Mouse (Mus musculus) lung, adult 2 months (tissue): Measurements from ENCODE around the gene Rnf168. TPM values are rescaled to one million over a fixed set of nuclear protein-coding genes. Genes with fewer than 3 reads are reported as not detected.
"Not testable (repeated sequence)": the region's sequence is repeated elsewhere in the genome, so short reads cannot be mapped to it uniquely, and the experiment has no call there.

Source experiments
- DNase-seq: peaks from one replicate; pipeline ENCODE4 v3.0.0; 2022
- H3K4me1 ChIP-seq: fragments of 200-500 bp; 2 replicates; pipeline ENCODE4 v1.6.1; 2011; ENCODE audit warnings: low read length; ENCODE audit not compliant: control insufficient read depth, insufficient read depth
- H3K4me3 ChIP-seq: fragments of 200-500 bp; replicated peaks from 2 replicates; pipeline ENCODE3; 2011; ENCODE audit warnings: low read depth, mild to moderate bottlenecking, control low read depth, low read length; ENCODE audit errors: extremely low read depth
- CTCF ChIP-seq: fragments of 200-500 bp; IDR thresholded peaks from 2 replicates; pipeline ENCODE4 v1.5.1; 2011; ENCODE audit warnings: mild to moderate bottlenecking, low read length, control low read depth; ENCODE audit not compliant: insufficient read depth
- POLR2A ChIP-seq: fragments of 200-500 bp; IDR thresholded peaks from 2 replicates; pipeline ENCODE4 v1.6.1; 2011; ENCODE audit warnings: low read depth, mild to moderate bottlenecking, control low read depth, low read length, borderline replicate concordance; ENCODE audit errors: extremely low read depth
- WGBS: fragments of 180-500 bp; shearing (Covaris S2); methylation state at CpG from one replicate; pipeline ENCODE4 v1.1.7; 2018; 5-methylcytosine and 5-hydroxymethylcytosine counted together
- polyA plus RNA-seq: library from polyadenylated mRNA; depleted of rRNA; stranded (reverse); fragments of >200 nt; gene quantifications from 2 replicates; pipeline ENCODE4 v1.2.3, GENCODE M21; 2012

Gene Rnf168
- polyA plus RNA-seq, 1 experiment: 8.2 TPM

DNA sequence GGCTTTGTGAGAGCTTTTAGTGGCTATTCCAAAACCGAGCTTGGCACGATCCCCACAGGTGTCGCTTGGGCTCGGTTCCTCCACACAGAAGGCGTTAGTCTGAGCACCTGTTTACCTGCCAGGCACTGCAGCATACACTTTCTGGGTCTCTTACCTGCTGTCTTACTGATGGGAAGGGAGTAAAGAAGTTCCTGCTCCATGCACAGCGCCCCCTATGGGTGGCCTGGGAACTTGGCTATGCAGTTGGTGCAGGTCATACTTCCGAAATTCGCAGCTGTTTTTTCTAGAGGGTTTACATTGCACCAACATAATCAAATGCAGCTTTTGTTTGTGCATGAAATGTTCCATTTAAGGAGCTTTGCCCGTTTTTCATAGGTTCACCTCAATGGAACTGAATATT lies 3.9 kb upstream of the Rnf168 start:
- 60% methylated on average over 9 of the region's 9 CpGs for WGBS
- no peak for TF ChIP-seq POLR2A
- TF ChIP-seq CTCF: peak; percentile 47
- Histone ChIP-seq H3K4me3 (no peak overlapping the region), H3K4me1 (peaks cover 6% of the 10 kb centered on the region)
- no peak for DNase-seq

DNA sequence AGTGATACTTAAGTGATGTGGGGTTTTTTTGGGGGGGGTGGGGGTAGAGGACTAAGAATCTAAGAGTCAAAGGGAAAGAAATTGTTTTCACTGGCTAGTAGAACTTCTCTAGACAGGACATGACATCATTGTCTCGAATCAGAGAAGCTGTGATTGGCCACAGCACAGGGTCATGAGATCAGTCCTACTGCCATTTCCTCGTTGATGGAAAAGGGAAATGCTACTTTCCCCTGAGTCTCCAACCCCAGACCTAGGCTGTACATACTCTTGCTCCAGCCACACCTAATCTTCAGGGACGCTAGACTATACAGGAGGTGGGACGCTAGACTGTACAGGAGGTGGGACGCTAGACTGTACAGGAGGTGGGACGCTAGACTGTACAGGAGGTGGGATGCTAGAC lies 2.2 kb upstream of the Rnf168 start:
- TF ChIP-seq CTCF (no peak), POLR2A (no peak)
- Histone ChIP-seq H3K4me3 (no peak overlapping the region), H3K4me1 (peaks cover 9% of the 10 kb centered on the region)
- DNase-seq: no peak
- WGBS: 81% methylated on average over 6 of the region's 6 CpGs

DNA sequence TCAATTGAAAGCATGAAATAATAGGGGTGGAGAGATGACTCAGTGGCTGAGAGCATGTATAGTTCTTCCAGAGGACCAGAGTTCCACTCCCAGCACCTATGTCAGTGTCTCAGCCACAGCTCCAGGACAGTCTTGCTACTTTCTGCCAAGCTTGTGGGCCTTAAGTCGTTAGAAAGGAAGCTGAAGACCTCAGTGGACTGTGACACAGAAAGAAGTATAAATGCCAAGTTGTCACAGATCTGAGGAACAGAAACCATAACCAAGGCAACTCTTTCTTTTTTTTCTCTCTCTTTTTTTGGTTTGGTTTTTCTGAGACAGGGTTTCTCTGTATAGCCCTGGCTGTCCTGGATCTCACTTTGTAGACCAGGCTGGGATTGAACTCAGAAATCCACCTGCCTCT lies 1.4 kb upstream of the Rnf168 start:
- H3K4me3 ChIP-seq: no peak overlapping the region
- TF ChIP-seq POLR2A: no peak
- TF ChIP-seq CTCF: no peak
- no peak for DNase-seq
- H3K4me1 ChIP-seq: peaks cover 9% of the 10 kb centered on the region
- 67% methylated on average over 1 of the region's 1 CpGs for WGBS

DNA sequence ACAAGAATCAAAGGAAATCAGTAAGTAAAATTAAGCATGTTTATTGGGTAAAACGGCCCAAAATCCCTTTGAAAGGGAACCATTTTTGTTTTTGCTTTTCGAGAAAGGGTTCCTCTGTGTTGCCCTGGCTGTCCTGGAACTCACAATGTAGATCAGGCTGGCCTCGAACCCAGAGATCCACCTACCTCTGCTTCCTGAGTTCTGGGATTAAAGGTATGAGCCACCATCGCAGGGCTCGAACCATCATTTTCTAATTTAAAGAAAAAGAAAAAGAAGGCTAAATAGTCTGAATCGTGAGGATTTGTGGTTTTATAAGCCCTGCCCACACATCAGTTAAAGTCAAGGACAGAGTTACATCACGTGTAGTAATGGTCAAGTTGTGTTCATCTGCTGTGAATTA lies 1.1 kb downstream of the Rnf168 start:
- Histone ChIP-seq H3K4me1 (peaks cover 11% of the 10 kb centered on the region), H3K4me3 (peak overlapping the region; percentile 84)
- DNase-seq: no peak
- TF ChIP-seq POLR2A (no peak), CTCF (no peak)
- WGBS: 27% methylated on average over 7 of the region's 7 CpGs

DNA sequence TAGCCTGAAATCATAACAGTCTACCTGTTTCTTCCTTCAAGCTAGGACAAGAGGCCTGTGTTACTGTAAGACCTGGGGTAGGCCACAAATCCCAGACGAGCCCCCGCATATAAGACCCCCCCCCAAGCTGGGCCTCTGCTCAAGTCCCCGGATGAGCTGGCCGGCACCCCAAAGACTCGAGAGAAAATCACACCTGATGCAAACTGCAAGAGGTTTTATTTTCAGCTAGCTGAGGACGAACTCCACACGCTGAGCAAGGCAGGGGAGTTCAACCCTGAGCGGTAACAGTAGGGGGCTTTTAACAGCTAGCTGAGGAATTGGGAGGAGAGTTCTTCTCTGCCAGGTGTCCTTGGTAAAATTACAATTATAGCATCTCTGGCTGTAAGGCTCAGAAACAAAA lies 3.0 kb downstream of the Rnf168 start:
- TF ChIP-seq CTCF: no peak
- TF ChIP-seq POLR2A: no peak
- 98% methylated on average over 8 of the region's 8 CpGs for WGBS
- H3K4me3 ChIP-seq: no peak overlapping the region
- no peak for DNase-seq
- peaks cover 11% of the 10 kb centered on the region for H3K4me1 ChIP-seq

DNA sequence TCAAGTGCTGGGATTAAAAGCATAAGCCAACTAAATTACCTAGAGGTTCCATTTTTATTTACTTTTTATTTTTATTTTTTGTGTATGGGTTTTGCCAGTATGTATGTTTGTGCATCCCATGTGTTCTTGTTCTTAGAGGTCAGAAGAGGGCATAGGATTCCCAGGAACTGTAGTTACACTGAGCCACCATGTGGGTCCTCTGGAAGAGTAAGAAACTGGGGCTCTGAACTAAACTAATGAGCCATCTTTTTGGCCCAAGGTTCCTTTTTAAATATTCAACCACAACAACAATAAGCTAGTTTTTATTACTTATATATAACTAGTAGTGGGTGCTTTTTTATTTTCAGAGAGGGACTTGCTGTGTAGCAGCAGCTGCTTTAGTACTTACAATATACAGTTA lies 5.3 kb downstream of the Rnf168 start:
- DNase-seq: no peak
- TF ChIP-seq POLR2A (no peak), CTCF (no peak)
- H3K4me3 ChIP-seq: no peak overlapping the region
- peaks cover 6% of the 10 kb centered on the region for H3K4me1 ChIP-seq

- no peak for TF ChIP-seq POLR2A
- no peak for TF ChIP-seq CTCF
- no peak for DNase-seq
- Histone ChIP-seq H3K4me1 (no peaks in the 10 kb centered on the region), H3K4me3 (no peak overlapping the region)
- WGBS: 96% methylated on average over 4 of the region's 4 CpGs
Measured at GRCm38 (mm10) chr16:32291821-32292220, 14.6 kb downstream of the Rnf168 start.

- DNase-seq, H3K4me3 ChIP-seq, H3K4me1 ChIP-seq: not testable (repeated sequence)
- 94% methylated on average over 4 of the region's 4 CpGs for WGBS
Measured at GRCm38 (mm10) chr16:32299617-32300016, 22.4 kb downstream of the Rnf168 start.

DNA sequence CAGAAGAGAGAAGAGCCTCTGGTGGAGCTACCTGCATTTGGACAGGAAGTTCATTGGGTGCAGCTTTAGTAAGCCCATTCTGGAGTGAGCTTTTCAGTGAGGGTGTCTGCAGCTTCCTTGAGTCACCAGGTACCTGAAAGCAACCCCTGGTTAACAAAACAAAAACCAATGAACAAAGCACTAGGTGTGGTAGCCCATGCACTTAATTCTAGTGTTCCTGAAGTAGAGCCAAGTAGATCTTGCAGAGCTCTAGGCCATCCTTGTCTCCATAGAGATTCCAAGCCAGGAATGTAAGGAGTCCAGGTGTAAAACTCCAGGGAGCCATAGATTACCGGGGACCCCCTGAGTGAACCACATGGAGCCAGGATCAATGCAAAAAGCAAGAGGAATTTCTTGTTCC lies 25.8 kb downstream of the Rnf168 start:
- H3K4me1 ChIP-seq: no peaks in the 10 kb centered on the region
- no peak overlapping the region for H3K4me3 ChIP-seq
- WGBS: 61% methylated on average over 1 of the region's 1 CpGs
- no peak for DNase-seq
- TF ChIP-seq CTCF (no peak), POLR2A (no peak)

GRCm38 (mm10) chr16:32303886-32304285 lies 26.6 kb downstream of the Rnf168 start:
- DNase-seq: no peak
- Histone ChIP-seq H3K4me1 (no peaks in the 10 kb centered on the region), H3K4me3 (no peak overlapping the region)
- WGBS: 92% methylated on average over 7 of the region's 7 CpGs
- no peak for TF ChIP-seq POLR2A
- no peak for TF ChIP-seq CTCF

DNA sequence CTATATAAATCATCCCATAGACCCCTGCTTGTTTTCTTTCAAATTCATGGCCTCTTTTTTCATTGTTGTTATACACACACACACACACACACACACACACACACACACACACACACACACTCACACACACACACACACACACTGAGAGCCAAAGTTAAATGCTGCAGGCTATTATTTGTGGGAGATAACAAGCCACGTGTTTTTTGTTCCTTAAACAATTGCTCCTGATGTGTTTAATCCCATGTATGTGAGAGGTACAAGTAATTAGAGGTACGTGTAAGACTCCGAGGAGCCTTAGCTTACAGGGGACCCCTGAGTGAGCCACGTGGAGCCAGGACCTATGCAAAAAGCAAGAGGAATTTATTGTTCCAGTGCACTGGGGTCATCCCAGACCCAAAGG lies 34.7 kb downstream of the Rnf168 start:
- Histone ChIP-seq H3K4me3 (no peak overlapping the region), H3K4me1 (no peaks in the 10 kb centered on the region)
- no peak for DNase-seq
- 83% methylated on average over 4 of the region's 4 CpGs for whole genome bisulfite sequencing
- TF ChIP-seq POLR2A: no peak
- no peak for TF ChIP-seq CTCF
